Mouse (Mus musculus) right cerebral cortex, postnatal 14 days (tissue): Measurements from ENCODE around the gene Tex2.
"Not testable (repeated sequence)": the region's sequence is repeated elsewhere in the genome, so short reads cannot be mapped to it uniquely, and the experiment has no call there.

Experiments used
- DNase-seq: peaks from one replicate; pipeline ENCODE4 v3.0.0; 2022

Tex2 gene

GRCm38 (mm10) chr11:106577624-106578355 is 35.4 kb downstream of the Tex2 start:
- not testable (repeated sequence) for DNase-seq

- no peak for DNase-seq
Observed at GRCm38 (mm10) chr11:106574456-106574855, 38.8 kb downstream of the Tex2 start.

GRCm38 (mm10) chr11:106573476-106574240 is 39.6 kb downstream of the Tex2 start:
- no peak for DNase-seq

GRCm38 (mm10) chr11:106572958-106573357 is 40.3 kb downstream of the Tex2 start:
- no peak for DNase-seq

- no peak for DNase-seq
Observed at GRCm38 (mm10) chr11:106572020-106572782, 41.0 kb downstream of the Tex2 start.

GRCm38 (mm10) chr11:106571026-106571983 is 41.9 kb downstream of the Tex2 start:
- no peak for DNase-seq

GRCm38 (mm10) chr11:106568329-106568960 is 44.8 kb downstream of the Tex2 start:
- DNase-seq: no peak

GRCm38 (mm10) chr11:106566040-106566785 is 47.0 kb downstream of the Tex2 start:
- DNase-seq: no peak

GRCm38 (mm10) chr11:106564261-106564660 is 49.0 kb downstream of the Tex2 start:
- DNase-seq: peak; percentile 47

GRCm38 (mm10) chr11:106562707-106563106 is 50.5 kb downstream of the Tex2 start:
- no peak for DNase-seq

GRCm38 (mm10) chr11:106559773-106560172 is 53.5 kb downstream of the Tex2 start:
- DNase-seq: no peak

GRCm38 (mm10) chr11:106558008-106558407 is 55.2 kb downstream of the Tex2 start:
- DNase-seq: no peak

- no peak for DNase-seq
Observed at GRCm38 (mm10) chr11:106557398-106557797, 55.8 kb downstream of the Tex2 start.

GRCm38 (mm10) chr11:106556689-106557088 is 56.5 kb downstream of the Tex2 start:
- no peak for DNase-seq

- no peak for DNase-seq
Observed at GRCm38 (mm10) chr11:106555805-106556615, 57.2 kb downstream of the Tex2 start.

GRCm38 (mm10) chr11:106550398-106550797 is 62.8 kb downstream of the Tex2 start:
- no peak for DNase-seq

- DNase-seq: no peak
Observed at GRCm38 (mm10) chr11:106546081-106546480, 67.1 kb downstream of the Tex2 start.

- no peak for DNase-seq
Observed at GRCm38 (mm10) chr11:106544916-106545315, 68.3 kb downstream of the Tex2 start.

GRCm38 (mm10) chr11:106544133-106544532 is 69.1 kb downstream of the Tex2 start:
- DNase-seq: no peak

GRCm38 (mm10) chr11:106543006-106543405 is 70.2 kb downstream of the Tex2 start:
- no peak for DNase-seq
